Mouse (Mus musculus) liver, embryonic 12.5 days (tissue): ENCODE data around the gene Vmn1r195. TPM values are rescaled to one million over a fixed set of nuclear protein-coding genes. Genes with fewer than 3 reads are reported as not detected.

Experiments used
- polyA plus RNA-seq: library from polyadenylated mRNA; unstranded; fragments of >200 nt; fragmentation: Nextera tagmentation; extraction: Ambion mirVana; gene quantifications from 2 replicates; pipeline ENCODE4 v1.2.1, GENCODE M21; 2016

The Vmn1r195 gene
- polyA plus RNA-seq, 1 experiment from 2014 or later: not detected

Other genes starting within 250 kb of the Vmn1r195 start
- 9.3 and 17.8 TPM in 2 replicates for gene Hist1h2ah, start 235.0 kb upstream of the Vmn1r195 start, polyA plus RNA-seq
- 4.4 and 4.8 TPM in 2 replicates for gene Hist1h2bk, start 234.7 kb upstream of the Vmn1r195 start, polyA plus RNA-seq
- 44.1 and 49.4 TPM in 2 replicates for gene Hist1h4i, start 229.2 kb upstream of the Vmn1r195 start, polyA plus RNA-seq
- 24.0 and 28.2 TPM in 2 replicates for gene Hist1h2ag, start 227.6 kb upstream of the Vmn1r195 start, polyA plus RNA-seq
- 14.5 and 17.1 TPM in 2 replicates for gene Hist1h2bj, start 227.3 kb upstream of the Vmn1r195 start, polyA plus RNA-seq
- not detected in 2 replicates for gene Vmn1r188, start 186.1 kb upstream of the Vmn1r195 start, polyA plus RNA-seq
- gene Vmn1r189, start 164.7 kb upstream of the Vmn1r195 start, polyA plus RNA-seq: not detected in 2 replicates
- not detected in 2 replicates for gene Vmn1r191, start 86.6 kb upstream of the Vmn1r195 start, polyA plus RNA-seq
- not detected in 2 replicates for gene Vmn1r192, start 79.4 kb upstream of the Vmn1r195 start, polyA plus RNA-seq
- not detected in 2 replicates for gene Vmn1r193, start 47.4 kb upstream of the Vmn1r195 start, polyA plus RNA-seq
- not detected in 2 replicates for gene Vmn1r194, start 26.3 kb upstream of the Vmn1r195 start, polyA plus RNA-seq
- not detected in 2 replicates for gene Vmn1r196, start 19.4 kb downstream of the Vmn1r195 start, polyA plus RNA-seq
- gene Vmn1r197, start 54.1 kb downstream of the Vmn1r195 start, polyA plus RNA-seq: not detected in 2 replicates
- not detected in 2 replicates for gene Vmn1r198, start 79.8 kb downstream of the Vmn1r195 start, polyA plus RNA-seq
- not detected in 2 replicates for gene Vmn1r199, start 109.3 kb downstream of the Vmn1r195 start, polyA plus RNA-seq
- gene Vmn1r200, start 119.9 kb downstream of the Vmn1r195 start, polyA plus RNA-seq: not detected in 2 replicates
- gene Vmn1r201, start 201.4 kb downstream of the Vmn1r195 start, polyA plus RNA-seq: not detected in 2 replicates
- gene Vmn1r202, start 234.9 kb downstream of the Vmn1r195 start, polyA plus RNA-seq: not detected in 2 replicates
- gene Vmn1r203, start 247.6 kb downstream of the Vmn1r195 start, polyA plus RNA-seq: not detected in 2 replicates